Mouse (Mus musculus) left cerebral cortex, adult 11 months (tissue): Measurements from ENCODE around the gene Slc2a9.
"Not testable (repeated sequence)": the region's sequence is repeated elsewhere in the genome, so short reads cannot be mapped to it uniquely, and the experiment has no call there.

ENCODE experiments used
- DNase-seq: peaks from one replicate; pipeline ENCODE4 v3.0.0; 2022; ENCODE audit warnings: low spot score

The Slc2a9 gene

GRCm38 (mm10) chr5:38504116-38504515 lies 1.2 kb upstream of the Slc2a9 start:
- DNase-seq, result no peak

GRCm38 (mm10) chr5:38500043-38500442 lies 2.9 kb downstream of the Slc2a9 start:
- DNase-seq, result no peak

- no peak for DNase-seq
Measured at GRCm38 (mm10) chr5:38499316-38499811, 3.6 kb downstream of the Slc2a9 start.

GRCm38 (mm10) chr5:38498479-38498878 lies 4.5 kb downstream of the Slc2a9 start:
- no peak for DNase-seq

GRCm38 (mm10) chr5:38496491-38497057 lies 6.4 kb downstream of the Slc2a9 start:
- no peak for DNase-seq

GRCm38 (mm10) chr5:38493890-38494289 lies 9.1 kb downstream of the Slc2a9 start:
- DNase-seq, result no peak

GRCm38 (mm10) chr5:38491763-38492162 lies 11.2 kb downstream of the Slc2a9 start:
- no peak for DNase-seq

- no peak for DNase-seq
Measured at GRCm38 (mm10) chr5:38489739-38490138, 13.2 kb downstream of the Slc2a9 start.

GRCm38 (mm10) chr5:38488673-38489615 lies 14.0 kb downstream of the Slc2a9 start:
- no peak for DNase-seq

- DNase-seq, result no peak
Measured at GRCm38 (mm10) chr5:38488026-38488425, 14.9 kb downstream of the Slc2a9 start.

- no peak for DNase-seq
Measured at GRCm38 (mm10) chr5:38487247-38487646, 15.7 kb downstream of the Slc2a9 start.

- DNase-seq, result no peak
Measured at GRCm38 (mm10) chr5:38485946-38486345, 17.0 kb downstream of the Slc2a9 start.

- DNase-seq, result no peak
Measured at GRCm38 (mm10) chr5:38483518-38484110, 19.3 kb downstream of the Slc2a9 start.

GRCm38 (mm10) chr5:38480822-38481707 lies 21.9 kb downstream of the Slc2a9 start:
- DNase-seq, result no peak

GRCm38 (mm10) chr5:38479908-38480725 lies 22.8 kb downstream of the Slc2a9 start:
- no peak for DNase-seq

- not testable (repeated sequence) for DNase-seq
Measured at GRCm38 (mm10) chr5:38479545-38479907, 23.4 kb downstream of the Slc2a9 start.

- no peak for DNase-seq
Measured at GRCm38 (mm10) chr5:38479027-38479426, 23.9 kb downstream of the Slc2a9 start.

GRCm38 (mm10) chr5:38477731-38478445 lies 25.1 kb downstream of the Slc2a9 start:
- no peak for DNase-seq

GRCm38 (mm10) chr5:38476861-38477565 lies 25.9 kb downstream of the Slc2a9 start:
- DNase-seq, result peak; percentile 31

- no peak for DNase-seq
Measured at GRCm38 (mm10) chr5:38470881-38471280, 32.1 kb downstream of the Slc2a9 start.
